Comparison of ENCODE assay signal across 24 mouse cellular contexts in the genomic region with DNA sequence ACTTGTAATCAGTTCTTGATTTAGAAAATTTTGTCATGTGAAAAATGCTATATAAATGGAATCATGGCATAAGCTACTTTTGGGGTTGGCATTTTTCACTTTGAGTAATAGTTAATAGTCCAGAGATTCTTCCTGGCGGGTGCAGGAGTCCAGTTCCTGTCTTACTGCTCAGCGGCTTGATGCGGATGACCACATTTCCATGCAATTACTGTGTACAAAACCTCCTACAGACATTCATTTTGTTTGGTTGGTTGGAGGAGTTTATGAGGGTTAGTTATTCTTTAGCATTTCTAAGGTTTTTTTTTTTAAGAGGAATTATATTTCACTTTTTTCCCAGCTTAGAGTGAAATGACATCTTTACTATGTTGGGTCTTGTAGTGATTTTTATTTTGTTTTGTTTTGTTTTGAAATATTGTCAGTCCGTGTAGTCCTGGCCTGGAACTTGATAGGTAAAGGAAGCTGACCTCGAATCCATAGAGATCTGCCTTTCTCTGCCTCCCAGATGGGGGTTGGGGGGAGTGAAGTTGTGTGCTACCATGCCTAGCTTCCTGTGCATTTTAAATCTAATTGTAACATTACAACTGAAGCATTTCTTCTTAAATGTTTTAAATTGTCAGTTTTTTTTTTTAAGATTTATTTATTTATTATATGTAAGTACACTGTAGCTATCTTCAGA. TPM values are rescaled to one million over a fixed set of nuclear protein-coding genes. Genes with fewer than 3 reads are reported as not detected.
DNase-seq lines count a peak whose midpoint lies in the region; ATAC-seq lines count a peak whose summit lies in the region.
"Had no signal": no experiment of that assay in that cellular context is flagged by ENCODE, and none has a peak within 500 bp of the region (broad histone marks: within the 10 kb centered on the region; RNA-seq: fewer than 3 reads in every experiment).

No protein-coding gene starts in this region.

- H3K4me2 ChIP-seq in kidney, embryonic 16.5 days (replicated peaks; ENCODE audit: low read depth, low read length), result no peak overlapping the region
- H3K4me2 ChIP-seq: embryonic facial prominence, embryonic 12.5 days; forebrain, embryonic 13.5 days; forebrain, embryonic 15.5 days had no signal

- no peaks in the 10 kb centered on the region for H3K9me3 ChIP-seq in kidney, embryonic 16.5 days (ENCODE audit: low read length)
- H3K9me3 ChIP-seq: embryonic facial prominence, embryonic 10.5 days; embryonic facial prominence, embryonic 12.5 days; forebrain, embryonic 13.5 days; forebrain, embryonic 15.5 days; G1E had no signal

- 38% methylated on average over 5 of the region's 5 CpGs for WGBS in kidney, embryonic 16.5 days

- no peak overlapping the region for H3K4me3 ChIP-seq in kidney, embryonic 16.5 days (ENCODE audit: low read length)
- H3K4me3 ChIP-seq: embryonic facial prominence, embryonic 10.5 days; embryonic facial prominence, embryonic 12.5 days; forebrain, embryonic 13.5 days; forebrain, embryonic 15.5 days had no signal

- DNase-seq in heart, adult 11 months, result peak; percentile 62
- DNase-seq in heart, adult 8-10 months (ENCODE audit: low spot score), result no peak
- no peak for DNase-seq in kidney, adult 18-20 months
- DNase-seq in kidney, postnatal 4 days, result peak; percentile 10 to 30
- no peak for DNase-seq in kidney, postnatal 25 days
- DNase-seq: adrenal gland, adult 8-10 months; adrenal gland, postnatal 14 days; adrenal gland, postnatal 36 days; B cell, adult 2 months; cerebellum, adult 11-12 months; cerebellum, adult 2 months; cerebellum, adult 9-10 months; cerebellum, postnatal 10 days; cerebellum, postnatal 25 days had no signal

- no peak overlapping the region for H3K27ac ChIP-seq in kidney, embryonic 16.5 days (ENCODE audit: low read length)
- H3K27ac ChIP-seq: embryonic facial prominence, embryonic 10.5 days; embryonic facial prominence, embryonic 12.5 days; forebrain, embryonic 13.5 days; forebrain, embryonic 15.5 days had no signal

- H3K4me1 ChIP-seq in kidney, embryonic 16.5 days (ENCODE audit: insufficient read depth, low read length), result no peaks in the 10 kb centered on the region
- H3K4me1 ChIP-seq: embryonic facial prominence, embryonic 10.5 days; embryonic facial prominence, embryonic 12.5 days; forebrain, embryonic 13.5 days; forebrain, embryonic 15.5 days had no signal

- peak; percentile 83; the same call in 1 of the 2 replicates for ATAC-seq in kidney, embryonic 16.5 days (ENCODE audit: low FRiP score, low TSS enrichment)
- ATAC-seq: activated CD4-positive, CD25-positive, alpha-beta regulatory T cell, adult 4 months; CD4-positive, CD25-positive, alpha-beta regulatory T cell, adult 4 months; forebrain, embryonic 13.5 days; forebrain, embryonic 15.5 days; Patski had no signal

- H3K36me3 ChIP-seq in kidney, embryonic 16.5 days (ENCODE audit: insufficient read depth, low read length), result 0 out of 2 replicates have a peak, but pooled peaks cover 3% of the 10 kb centered on the region
- H3K36me3 ChIP-seq: forebrain, embryonic 15.5 days had no signal

- H3K27me3 ChIP-seq in kidney, embryonic 16.5 days (ENCODE audit: insufficient read depth, low read length), result no peaks in the 10 kb centered on the region
- H3K27me3 ChIP-seq: CH12.LX; embryonic facial prominence, embryonic 12.5 days; forebrain, embryonic 13.5 days; forebrain, embryonic 15.5 days; Patski had no signal

- H3K9ac ChIP-seq in kidney, embryonic 16.5 days (replicated peaks; ENCODE audit: low read length), result no peak overlapping the region
- H3K9ac ChIP-seq: embryonic facial prominence, embryonic 12.5 days; forebrain, embryonic 13.5 days; forebrain, embryonic 15.5 days had no signal

RNA-seq across cellular contexts. Expression of a gene that starts 15.0 kb away (rescaled TPM):
- 10 to 100 TPM in 1 of 4 experiments, 1 to 10 TPM in 3; 6.3 to 11.7 (median 8.7) TPM for total RNA-seq in heart, adult 8-10 months (2022)
- 12.6 and 13.4 TPM in 2 replicates for polyA plus RNA-seq in kidney, embryonic 16.5 days (2015; fragmentation: Nextera tagmentation; extraction: Ambion mirVana)

RNA-seq across cellular contexts. Expression of a gene that starts 15.1 kb away (rescaled TPM):
- 1 to 10 TPM in 2 of 4 experiments, under 1 TPM in 2; 0.63 to 1.3 (median 0.90) TPM for total RNA-seq in heart, adult 8-10 months (2022)
- polyA plus RNA-seq in kidney, embryonic 16.5 days (2015; fragmentation: Nextera tagmentation; extraction: Ambion mirVana), result 38.2 and 39.7 TPM in 2 replicates

Comparison
In these comparisons a context has a peak if more than half of its experiments do, and no peak if none do; other contexts are left out.
1. DNase-seq: peak in heart, adult 11 months (single experiment) and kidney, postnatal 4 days (2 of 2); none in heart, adult 8-10 months (single experiment), kidney, adult 18-20 months (single experiment) and kidney, postnatal 25 days (0 of 2).